Mouse (Mus musculus) cerebellum, adult 11 months (tissue): ENCODE data around the gene Slc29a1.

Experiments used
- DNase-seq: peaks from one replicate; pipeline ENCODE4 v3.0.0; 2022

The Slc29a1 gene

DNA sequence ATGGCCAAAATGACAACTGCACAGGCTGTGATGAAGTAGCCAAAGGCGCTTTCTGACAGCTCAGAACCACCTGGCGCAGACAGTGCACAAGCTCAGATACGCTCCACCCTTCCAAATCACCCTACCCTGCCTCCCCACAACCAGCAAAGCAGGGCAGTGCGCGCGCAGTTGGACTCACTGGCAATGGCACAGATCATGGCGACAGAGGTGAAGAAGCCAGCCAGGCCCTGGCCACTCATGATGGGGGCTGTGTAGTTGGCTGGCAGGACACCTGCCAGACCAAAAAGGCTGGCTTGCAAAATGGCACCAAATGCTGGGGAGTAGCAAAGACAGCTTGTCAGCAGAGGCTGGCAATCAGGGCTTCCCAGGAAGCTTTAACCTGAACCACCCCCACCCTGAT is 10.2 kb downstream of the Slc29a1 start:
- peak; percentile 37 for DNase-seq

- peak; percentile 9 for DNase-seq
Observed at GRCm38 (mm10) chr17:45588370-45588769, 11.0 kb downstream of the Slc29a1 start.

GRCm38 (mm10) chr17:45586449-45586837 is 13.0 kb downstream of the Slc29a1 start:
- DNase-seq = peak; percentile 27

GRCm38 (mm10) chr17:45585725-45586448 is 13.5 kb downstream of the Slc29a1 start:
- peak; percentile 24 for DNase-seq

DNA sequence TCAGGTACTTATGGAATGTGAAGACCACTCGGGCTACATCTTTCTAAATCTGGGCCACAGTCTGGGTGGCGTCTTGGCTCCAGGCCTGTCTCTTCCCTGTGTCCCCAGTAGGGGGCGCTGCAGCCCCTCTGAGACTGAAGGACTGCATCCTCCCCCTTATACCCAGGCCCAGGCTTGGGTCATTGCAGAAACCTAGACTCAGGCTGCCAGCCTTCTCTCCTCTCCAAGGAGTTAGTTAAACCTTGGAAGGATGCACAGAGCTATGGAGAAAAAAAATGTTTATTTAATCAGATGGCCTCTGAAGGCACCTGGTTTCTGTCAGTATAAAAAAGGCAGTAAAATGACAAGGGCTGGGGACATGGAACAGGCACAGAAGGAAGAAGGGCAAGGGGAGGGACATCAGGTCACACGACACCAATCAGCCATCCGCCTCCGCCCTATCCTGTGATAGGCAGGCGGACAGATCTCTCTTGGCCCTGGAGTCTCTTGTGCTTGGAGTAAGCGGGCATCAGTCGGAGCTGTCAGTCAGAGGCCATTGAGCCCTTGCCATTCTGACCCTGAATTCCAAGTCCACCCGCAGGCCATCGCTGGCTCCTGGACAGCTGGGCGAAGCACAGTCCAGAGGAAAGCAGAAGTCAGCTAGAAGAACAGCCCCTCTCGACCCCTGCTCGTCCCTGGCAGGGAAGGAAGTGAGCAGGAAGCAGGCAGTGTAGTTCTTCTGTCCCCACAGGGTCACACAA is 14.3 kb downstream of the Slc29a1 start:
- peak; percentile 81 for DNase-seq

DNA sequence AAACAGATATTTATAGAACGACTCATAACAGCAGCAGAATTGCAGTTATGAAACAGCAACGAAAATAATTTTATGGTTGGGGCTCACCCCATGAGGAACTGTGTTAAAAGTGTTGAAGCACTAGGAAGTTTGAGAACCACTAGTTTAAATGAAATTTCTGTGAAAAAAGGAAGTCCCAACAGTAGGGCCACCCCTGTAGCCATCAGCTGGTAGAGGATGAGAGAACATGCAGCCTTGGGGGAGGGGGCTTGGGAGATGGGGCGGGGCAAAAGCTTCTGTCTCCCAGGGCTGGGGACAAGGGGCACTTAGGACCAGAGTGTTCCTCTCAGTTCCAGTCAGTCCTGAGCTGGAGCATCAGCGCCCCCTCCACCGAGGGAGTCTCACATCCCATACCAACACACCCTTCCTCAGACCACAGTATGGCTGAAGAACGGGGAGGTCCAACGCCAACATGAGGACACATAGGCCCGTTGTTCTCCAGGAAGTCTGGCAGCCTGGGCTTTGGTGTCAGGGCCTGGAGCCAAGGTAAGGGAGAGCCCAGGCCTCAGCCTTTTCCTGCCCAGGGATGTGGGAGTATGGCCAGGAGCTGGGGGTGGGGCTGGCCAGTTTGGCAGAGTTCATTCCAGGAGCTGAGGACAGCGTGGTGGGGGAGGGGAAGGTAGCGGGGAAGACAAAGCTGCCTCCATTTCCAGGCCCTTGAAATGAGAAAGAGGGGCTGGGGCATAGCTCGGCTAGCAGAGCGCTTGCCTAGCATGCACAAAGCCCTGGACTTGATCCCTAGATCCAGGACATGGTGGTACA is 15.1 kb downstream of the Slc29a1 start:
- peak; percentile 74 for DNase-seq

DNA sequence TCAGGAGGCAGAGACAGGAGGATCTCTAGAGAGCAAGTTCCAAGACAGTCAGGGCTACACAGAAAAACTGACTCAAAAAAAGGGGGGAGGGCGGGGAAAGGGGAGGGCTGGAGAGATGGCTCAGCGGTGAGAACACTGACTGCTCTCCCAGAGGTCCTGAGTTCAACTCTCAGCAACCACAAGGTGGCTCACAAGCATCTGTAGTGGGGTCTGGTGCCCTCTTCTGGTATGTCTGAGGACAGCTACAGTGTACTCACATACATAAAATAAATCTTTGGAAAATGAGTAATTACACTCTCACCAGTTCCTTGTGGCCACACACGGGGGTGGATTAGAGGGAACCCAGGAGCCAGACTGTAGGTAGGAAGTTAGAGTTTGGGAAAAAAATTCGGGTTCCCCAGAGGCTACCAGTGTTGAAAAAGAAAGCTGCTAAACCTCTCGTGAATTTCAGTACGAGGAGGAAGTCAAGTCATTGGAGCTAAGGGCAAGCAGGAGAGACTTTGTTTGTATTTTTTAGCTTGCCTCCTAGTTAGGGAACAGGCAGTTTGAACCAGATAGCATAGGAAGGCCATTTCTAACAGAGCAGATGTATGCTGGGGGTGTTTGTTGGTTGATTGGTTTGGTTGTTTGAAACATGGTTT is 16.6 kb downstream of the Slc29a1 start:
- peak; percentile 10 for DNase-seq

DNA sequence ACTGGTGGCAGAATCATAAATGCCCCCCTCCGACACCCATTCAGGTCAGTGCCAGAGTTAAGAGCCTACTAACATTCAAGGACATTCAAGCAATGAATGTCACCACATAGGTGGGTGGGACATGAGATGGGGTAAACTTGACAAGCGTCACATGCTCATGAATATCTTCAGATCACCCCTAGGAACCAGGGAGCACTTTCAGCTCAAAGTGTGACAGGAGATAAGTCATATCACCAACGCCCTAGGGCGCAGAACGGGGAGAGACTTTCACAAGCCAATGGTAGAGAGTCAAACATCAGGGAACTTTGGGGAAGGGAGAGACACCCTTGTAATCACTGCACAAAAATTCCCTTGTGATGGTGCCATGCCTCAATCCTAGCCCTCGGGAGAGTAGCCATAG is 17.2 kb downstream of the Slc29a1 start:
- no peak for DNase-seq

DNA sequence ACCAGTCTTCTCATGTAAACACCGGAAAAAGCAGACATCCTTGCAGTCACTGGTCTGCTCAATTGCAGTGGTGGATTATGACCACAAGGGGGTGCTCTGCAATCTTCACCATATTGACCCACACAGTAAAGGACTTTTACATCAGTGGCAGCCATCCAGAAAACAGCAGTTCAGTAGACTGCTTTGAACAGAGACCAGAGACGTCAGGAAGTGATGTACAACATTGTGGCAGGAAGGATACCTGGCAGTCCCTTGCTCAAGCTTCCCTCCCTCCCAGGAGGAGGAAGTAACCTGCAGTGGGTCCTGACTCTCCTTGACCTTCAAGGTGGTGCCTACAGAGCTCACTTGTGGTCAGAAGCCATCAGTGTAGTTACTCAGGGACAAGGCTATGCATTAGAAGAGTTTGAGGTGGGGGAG is 17.8 kb downstream of the Slc29a1 start:
- no peak for DNase-seq

DNA sequence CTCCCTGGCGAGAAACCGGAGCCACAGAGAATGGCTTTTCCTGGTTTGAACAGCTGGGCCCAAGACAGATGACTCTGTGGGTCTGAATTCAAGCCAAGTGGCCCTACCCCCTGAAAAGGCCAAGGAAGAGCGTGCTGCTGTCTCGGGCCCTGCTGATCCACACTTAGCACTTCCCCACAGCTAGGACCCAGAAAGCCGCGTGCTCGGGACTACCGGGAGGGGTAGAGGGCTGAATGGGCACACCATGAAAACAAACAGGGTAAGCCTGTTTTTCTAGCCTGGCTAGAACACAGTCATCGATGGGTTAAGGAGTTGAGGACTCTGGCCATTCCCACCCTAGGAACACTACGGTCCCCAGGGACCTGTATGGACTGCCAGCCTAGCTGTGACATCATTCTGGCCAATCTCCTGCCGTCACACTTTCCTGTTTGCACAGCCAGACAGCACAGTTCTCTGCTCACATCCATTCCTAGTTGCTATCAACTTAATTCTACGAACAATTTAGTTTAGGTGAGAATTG is 18.4 kb downstream of the Slc29a1 start:
- no peak for DNase-seq

DNA sequence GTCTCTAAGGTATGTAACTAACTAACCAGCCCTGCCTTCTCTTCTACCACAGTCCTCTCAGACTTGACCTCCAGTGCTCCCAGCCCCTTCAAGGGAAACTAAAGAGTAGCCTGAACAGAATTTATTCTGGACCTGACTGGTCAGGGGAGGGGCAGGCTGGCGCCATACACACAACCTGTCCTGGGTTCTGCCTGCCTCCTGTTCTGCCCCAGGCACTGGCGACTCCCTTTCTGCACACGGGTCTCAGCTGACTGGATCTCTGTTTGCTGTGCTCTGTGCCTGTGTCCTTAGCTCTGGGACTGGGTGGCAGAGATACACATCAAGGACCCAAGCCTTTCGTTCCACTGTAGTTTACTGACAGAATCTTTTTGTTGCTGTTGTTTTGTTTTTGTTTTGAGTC is 19.9 kb downstream of the Slc29a1 start:
- no peak for DNase-seq

- no peak for DNase-seq
Observed at GRCm38 (mm10) chr17:45578843-45579242, 20.6 kb downstream of the Slc29a1 start.

DNA sequence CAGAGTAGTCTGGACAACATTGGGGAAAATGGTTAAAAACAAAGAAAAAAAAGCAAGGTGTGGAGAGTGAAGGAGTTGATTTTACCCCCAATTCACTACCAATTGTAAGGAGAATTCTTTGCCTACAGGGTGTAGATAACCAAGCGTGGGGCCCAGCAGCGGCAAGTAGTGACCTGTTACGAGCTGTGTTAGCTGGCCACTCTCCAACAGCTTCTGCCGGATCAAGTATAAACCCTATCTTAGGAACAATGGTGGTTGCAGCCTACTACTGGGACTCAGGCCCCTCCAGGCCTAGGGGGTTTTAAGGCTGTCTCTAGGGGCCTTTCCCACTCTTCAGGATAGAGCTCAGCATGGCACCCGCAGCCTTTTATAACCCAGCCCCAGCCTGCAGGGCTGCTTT is 21.2 kb downstream of the Slc29a1 start:
- no peak for DNase-seq

DNA sequence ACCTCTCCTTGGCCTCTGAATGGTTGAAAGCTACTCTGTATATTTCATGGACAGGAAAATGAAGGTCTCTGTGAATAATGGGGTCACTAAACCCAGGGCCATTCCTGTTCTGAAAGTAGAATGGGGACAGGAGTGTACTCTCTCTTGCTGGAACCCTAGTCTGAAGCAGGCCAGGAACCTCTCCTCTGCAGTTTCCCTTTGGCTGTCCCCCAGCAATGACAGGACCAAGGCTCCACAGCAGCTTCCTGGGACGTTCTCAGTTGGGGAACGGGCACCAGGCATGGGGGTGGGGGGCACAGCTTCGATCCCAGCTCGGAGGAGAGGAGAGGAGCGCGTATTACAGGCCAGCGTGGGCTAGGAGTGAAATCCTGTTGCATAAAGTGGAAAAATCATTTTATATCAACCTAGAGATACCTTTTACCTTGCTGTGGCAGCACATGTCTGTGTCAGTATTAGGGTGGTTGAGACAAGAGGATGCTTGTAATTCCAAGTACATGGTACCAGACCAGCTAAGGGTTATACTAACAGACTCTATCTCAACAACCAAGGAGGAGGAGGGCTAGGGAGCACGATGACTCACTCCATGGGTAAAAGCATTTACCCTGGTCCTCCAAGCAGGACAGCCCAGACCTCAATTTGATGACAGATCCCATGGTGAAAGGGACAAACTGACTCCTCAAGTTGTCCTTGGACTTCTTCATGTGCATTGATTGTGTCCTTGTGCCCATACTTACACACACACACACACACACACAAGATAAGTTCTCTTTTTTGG is 24.1 kb downstream of the Slc29a1 start:
- no peak for DNase-seq

DNA sequence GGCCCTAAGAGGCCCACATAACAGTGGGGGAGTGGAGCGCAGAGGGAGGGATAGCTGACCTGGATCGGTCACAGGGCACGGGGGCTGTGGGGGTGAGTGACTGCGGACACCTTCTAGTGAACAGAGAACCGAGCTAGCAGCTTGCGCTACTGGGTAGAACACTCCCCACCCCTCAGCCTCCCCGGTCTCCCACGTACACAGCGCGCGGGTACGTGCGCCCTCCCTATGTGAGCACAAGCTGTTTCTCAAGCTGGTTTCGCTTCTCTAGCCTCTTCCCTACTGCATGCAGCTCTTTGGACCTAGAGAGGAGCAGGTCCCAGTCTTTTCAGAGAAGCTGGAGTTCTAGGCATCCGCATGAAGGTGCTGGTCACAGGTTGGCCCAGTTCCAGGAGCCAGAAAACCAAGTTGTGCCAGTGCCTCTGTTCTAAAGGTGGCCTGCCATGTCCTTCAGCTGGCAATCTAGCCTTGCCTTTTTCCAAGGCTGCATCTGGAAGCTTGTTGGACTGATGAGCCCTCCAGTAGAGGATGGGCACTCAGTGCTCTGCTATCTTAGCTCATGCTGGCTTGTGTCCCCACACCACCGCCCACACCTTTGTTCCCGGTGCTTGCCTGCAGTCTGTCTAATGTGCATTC is 25.2 kb downstream of the Slc29a1 start:
- peak; percentile 83 for DNase-seq

DNA sequence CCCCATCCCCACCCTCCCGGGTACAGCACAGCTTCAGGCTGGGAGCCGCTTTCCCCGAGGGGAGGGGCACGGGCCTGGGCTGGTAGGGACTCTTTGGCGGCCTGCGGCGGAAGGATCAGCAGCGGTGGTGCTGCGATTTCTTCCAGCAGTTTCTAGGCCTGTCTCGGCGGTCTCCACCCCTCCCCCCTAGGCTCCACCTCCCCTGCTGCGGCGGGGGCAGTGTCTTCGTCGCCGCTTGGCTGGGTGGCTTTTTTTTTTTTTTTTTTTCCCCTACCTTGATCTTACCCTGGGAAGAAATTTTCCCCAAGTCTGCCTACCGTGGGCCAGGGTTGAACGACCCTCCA is 25.7 kb downstream of the Slc29a1 start:
- DNase-seq = peak; percentile 95

- peak; percentile 98 for DNase-seq
Observed at GRCm38 (mm10) chr17:45573087-45573779, 26.2 kb downstream of the Slc29a1 start, which contains the start of gene Hsp90ab1. TSS of gene Hsp90ab1 (minus strand) at chr17:45573271.

DNA sequence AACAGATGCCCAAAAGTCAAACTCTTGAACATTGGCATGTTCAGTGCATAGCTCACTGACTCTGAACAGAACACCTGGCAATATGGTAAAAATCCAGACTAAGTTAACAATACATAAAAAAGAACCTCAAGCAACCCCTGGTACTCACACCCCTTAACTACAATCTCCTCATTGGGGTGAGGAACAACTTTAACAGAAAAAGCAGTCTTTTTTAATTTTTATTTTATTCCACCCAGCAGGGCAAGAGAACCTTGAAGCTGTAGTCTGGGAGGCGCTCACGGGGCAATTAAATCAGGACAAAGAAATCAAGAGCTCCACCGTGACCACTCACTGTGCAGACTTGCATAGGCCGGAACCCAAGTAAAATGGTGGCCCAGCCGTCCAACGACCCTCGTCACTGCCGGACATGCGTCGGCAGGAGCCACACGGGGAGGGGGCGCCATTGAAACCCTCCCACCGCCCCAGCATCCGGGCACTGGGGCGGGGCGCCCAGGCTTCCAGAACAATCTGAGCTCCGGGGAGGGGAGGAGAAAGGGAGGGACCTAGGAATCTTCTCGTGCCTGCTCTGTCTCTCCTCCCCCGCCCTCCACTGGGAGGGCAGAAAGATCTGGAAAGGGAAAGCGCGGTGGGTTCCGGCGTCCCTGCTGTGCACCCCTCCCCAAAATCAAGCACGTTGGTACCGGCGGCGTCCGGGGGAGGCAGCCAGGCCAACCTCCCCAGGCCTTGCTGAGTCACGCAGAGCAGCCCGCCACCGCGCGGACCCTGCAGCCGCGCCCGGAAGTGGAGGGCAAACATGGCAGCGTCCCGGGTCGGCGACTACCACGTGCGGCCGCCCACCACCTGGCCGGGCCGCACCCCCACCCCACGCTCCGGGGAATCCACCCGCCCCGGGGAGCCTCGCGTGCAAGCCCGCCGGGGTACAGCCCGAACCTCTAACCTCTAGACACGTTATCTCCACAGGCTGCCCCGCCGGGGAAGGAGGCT is 27.0 kb downstream of the Slc29a1 start:
- DNase-seq = peak; percentile 67

DNA sequence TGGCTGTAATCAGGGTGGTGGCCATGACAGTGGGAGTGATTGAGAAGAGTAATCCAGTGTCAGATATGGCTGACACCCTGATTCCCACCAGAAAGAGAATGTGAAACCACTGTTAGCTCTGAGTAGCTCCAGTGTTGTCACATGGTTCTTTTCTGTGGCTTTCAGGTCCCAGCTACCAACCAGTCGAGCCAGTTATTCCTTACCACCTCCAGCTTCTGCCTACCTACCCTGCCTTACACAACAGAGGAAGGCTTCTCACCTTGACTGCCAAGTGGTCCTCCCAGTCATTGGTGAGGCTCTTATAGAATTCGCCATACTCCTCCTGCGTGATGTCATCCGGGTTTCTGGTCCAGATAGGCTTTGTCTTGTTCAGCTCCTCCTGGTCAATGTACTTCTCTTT is 29.4 kb downstream of the Slc29a1 start:
- no peak for DNase-seq

DNA sequence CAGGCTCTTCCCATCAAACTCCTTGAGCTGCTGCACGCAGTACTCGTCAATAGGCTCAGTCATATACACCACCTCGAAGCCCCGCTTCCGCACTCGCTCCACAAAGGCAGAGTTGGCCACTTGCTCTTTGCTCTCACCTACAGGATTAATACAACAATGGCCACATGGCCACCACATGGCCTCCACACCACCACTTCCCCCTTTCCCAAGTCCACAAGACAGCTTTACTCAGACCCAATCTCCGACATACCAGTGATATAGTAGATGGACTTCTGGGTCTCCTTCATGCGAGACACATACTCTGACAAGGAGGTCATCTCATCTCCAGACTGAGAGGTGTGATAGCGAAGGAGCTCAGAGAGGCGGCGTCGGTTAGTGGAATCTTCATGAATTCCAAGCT is 30.4 kb downstream of the Slc29a1 start:
- DNase-seq = no peak
